Mouse (Mus musculus) MEL (cell line): ENCODE measurements around the gene Lysmd1. TPM values are rescaled to one million over a fixed set of nuclear protein-coding genes. Genes with fewer than 3 reads are reported as not detected.

Source experiments
- DNase-seq: peaks from one replicate; pipeline ENCODE4 v3.0.0; 2011; ENCODE audit warnings: low read depth, low spot score
- H3K27ac ChIP-seq: 2 replicates; pipeline ENCODE4 v1.5.1; 2012; ENCODE audit warnings: low read depth, mild to moderate bottlenecking, control low read depth, low read length, moderate library complexity; ENCODE audit not compliant: control insufficient read depth
- H3K27me3 ChIP-seq, 2 experiments: fragments of 150-350 bp in 1 of 2; sonication (generic) in 1 of 2; 2 replicates each; pipeline ENCODE4 v1.6.1; 2012; ENCODE audit warnings: low read length in 2 of 2, mild to moderate bottlenecking in 2 of 2, improper control_type of control experiment in 1 of 2, moderate library complexity in 1 of 2; ENCODE audit not compliant: insufficient read depth in 2 of 2, control insufficient read depth in 1 of 2
- H3K36me3 ChIP-seq, 2 experiments: 2 replicates each; pipeline ENCODE4 v1.6.1; 2012 to 2014; ENCODE audit warnings: low read length in 2 of 2, improper control_type of control experiment in 1 of 2, inconsistent platforms in 1 of 2, mild to moderate bottlenecking in 1 of 2; ENCODE audit not compliant: insufficient read depth in 2 of 2, control insufficient read depth in 1 of 2
- H3K4me1 ChIP-seq, 2 experiments: fragments of 150-350 bp in 1 of 2; sonication (generic) in 1 of 2; 2 replicates each; pipeline ENCODE4 v1.6.1; 2012; ENCODE audit warnings: low read length in 2 of 2, improper control_type of control experiment in 1 of 2, mild to moderate bottlenecking in 1 of 2; ENCODE audit not compliant: insufficient read depth in 2 of 2, control insufficient read depth in 1 of 2
- H3K4me3 ChIP-seq, 2 experiments: fragments of 150-350 bp in 1 of 2; sonication (generic) in 1 of 2; 2 replicates each; pipeline ENCODE4 v1.5.1; 2012; ENCODE audit warnings: low read depth in 2 of 2, low read length in 2 of 2, mild to moderate bottlenecking in 2 of 2, moderate library complexity in 2 of 2, control low read depth in 1 of 2, improper control_type of control experiment in 1 of 2; ENCODE audit not compliant: control insufficient read depth in 1 of 2, insufficient read depth in 1 of 2
- H3K79me2 ChIP-seq: 2 replicates; pipeline ENCODE4 v1.6.1; 2012; ENCODE audit warnings: mild to moderate bottlenecking, low read length, moderate library complexity; ENCODE audit not compliant: control insufficient read depth, poor library complexity, insufficient read depth
- H3K9ac ChIP-seq: 2 replicates; pipeline ENCODE4 v1.6.1; 2012; ENCODE audit warnings: low read depth, mild to moderate bottlenecking, control low read depth, low read length, moderate library complexity; ENCODE audit not compliant: control insufficient read depth, poor library complexity, severe bottlenecking
- H3K9me3 ChIP-seq: fragments of 150-350 bp; sonication (generic); replicated peaks from 2 replicates; pipeline ENCODE4 v1.6.1; 2012; ENCODE audit warnings: mild to moderate bottlenecking, low read length, improper control_type of control experiment, moderate library complexity; ENCODE audit not compliant: insufficient read depth
- CTCF ChIP-seq, 3 experiments: IDR thresholded peaks in 2 of 3; conservative IDR thresholded peaks in 1 of 3; 2 replicates each; pipeline ENCODE4 v1.5.1; 2011 to 2012; ENCODE audit warnings: low read length in 3 of 3, low read depth in 2 of 3, mild to moderate bottlenecking in 2 of 3, improper control_type of control experiment in 1 of 3, inconsistent platforms in 1 of 3, mixed read lengths in 1 of 3, moderate library complexity in 1 of 3; ENCODE audit not compliant: control insufficient read depth in 1 of 3, insufficient read depth in 1 of 3, poor library complexity in 1 of 3, severe bottlenecking in 1 of 3
- ELF1 ChIP-seq: IDR thresholded peaks from 2 replicates; pipeline ENCODE4 v1.6.1; 2014; ENCODE audit warnings: low read depth, mild to moderate bottlenecking, inconsistent platforms, low read length, improper control_type of control experiment, moderate library complexity
- EP300 ChIP-seq, 2 experiments: IDR thresholded peaks; 2 replicates each; pipeline ENCODE4 v1.6.1; 2011; ENCODE audit warnings: improper control_type of control experiment in 2 of 2, low read length in 2 of 2, low read depth in 1 of 2, mild to moderate bottlenecking in 1 of 2
- ETS1 ChIP-seq: IDR thresholded peaks from 2 replicates; pipeline ENCODE4 v1.6.1; 2012; ENCODE audit warnings: low read depth, mild to moderate bottlenecking, inconsistent platforms, low read length, improper control_type of control experiment, moderate library complexity
- HCFC1 ChIP-seq: IDR thresholded peaks from 2 replicates; pipeline ENCODE4 v1.6.1; 2012; ENCODE audit warnings: low read depth, mild to moderate bottlenecking, inconsistent platforms, low read length, improper control_type of control experiment, moderate library complexity
- JUND ChIP-seq: IDR thresholded peaks from 2 replicates; pipeline ENCODE4 v1.6.1; 2011; ENCODE audit warnings: low read depth, mild to moderate bottlenecking, improper control_type of control experiment, low read length
- KAT2A ChIP-seq: conservative IDR thresholded peaks from 2 replicates; pipeline ENCODE4 v1.6.1; 2012; ENCODE audit warnings: low read depth, low read length, improper control_type of control experiment, inconsistent platforms
- MAX ChIP-seq: IDR thresholded peaks from 2 replicates; pipeline ENCODE4 v1.6.1; 2011; ENCODE audit warnings: low read length, improper control_type of control experiment
- MAZ ChIP-seq: IDR thresholded peaks from 2 replicates; pipeline ENCODE4 v1.6.1; 2012; ENCODE audit warnings: low read depth, mild to moderate bottlenecking, inconsistent platforms, low read length, improper control_type of control experiment
- MYB ChIP-seq: IDR thresholded peaks from 2 replicates; pipeline ENCODE4 v1.6.1; 2011; ENCODE audit warnings: mild to moderate bottlenecking, low read depth, low read length, improper control_type of control experiment
- NRF1 ChIP-seq: IDR thresholded peaks from 2 replicates; pipeline ENCODE4 v1.6.1; 2014; ENCODE audit warnings: low read depth, mild to moderate bottlenecking, inconsistent platforms, low read length, improper control_type of control experiment, moderate library complexity; ENCODE audit not compliant: poor library complexity, insufficient read depth, severe bottlenecking
- POLR2A ChIP-seq, 2 experiments: IDR thresholded peaks; 2 replicates each; pipeline ENCODE4 v1.6.1; 2011 to 2012; ENCODE audit warnings: low read length in 2 of 2, mild to moderate bottlenecking in 2 of 2, control low read depth in 1 of 2, improper control_type of control experiment in 1 of 2, low read depth in 1 of 2, moderate library complexity in 1 of 2; ENCODE audit not compliant: control insufficient read depth in 1 of 2, insufficient read depth in 1 of 2, poor library complexity in 1 of 2
- POLR2AphosphoS2 ChIP-seq: IDR thresholded peaks from 2 replicates; pipeline ENCODE4 v1.6.1; 2011; ENCODE audit warnings: low read length, improper control_type of control experiment
- POLR2AphosphoS5 ChIP-seq: IDR thresholded peaks from 2 replicates; pipeline ENCODE4 v1.6.1; 2012; ENCODE audit warnings: low read depth, borderline replicate concordance, mild to moderate bottlenecking, inconsistent platforms, low read length, moderate library complexity, mixed read lengths
- RCOR1 ChIP-seq: IDR thresholded peaks from 2 replicates; pipeline ENCODE4 v1.6.1; 2012; ENCODE audit warnings: low read depth, mild to moderate bottlenecking, inconsistent platforms, low read length, improper control_type of control experiment
- USF1 ChIP-seq: IDR thresholded peaks from 2 replicates; pipeline ENCODE4 v1.6.1; 2014; ENCODE audit warnings: low read depth, mild to moderate bottlenecking, inconsistent platforms, low read length, improper control_type of control experiment, moderate library complexity
- USF2 ChIP-seq, 2 experiments: IDR thresholded peaks; 2 replicates each; pipeline ENCODE4 v1.6.1; 2011 to 2012; ENCODE audit warnings: improper control_type of control experiment in 2 of 2, low read length in 2 of 2, borderline replicate concordance in 1 of 2, inconsistent platforms in 1 of 2, low read depth in 1 of 2, mild to moderate bottlenecking in 1 of 2; ENCODE audit not compliant: insufficient read depth in 1 of 2
- ZMIZ1 ChIP-seq: IDR thresholded peaks from 2 replicates; pipeline ENCODE4 v1.6.1; 2012; ENCODE audit warnings: low read depth, mild to moderate bottlenecking, inconsistent platforms, low read length, improper control_type of control experiment, moderate library complexity
- polyA plus RNA-seq, 2 experiments: library from polyadenylated mRNA; stranded (reverse) in 1 of 2; unstranded in 1 of 2; fragments of >175 nt in 1 of 2; fragments of >200 nt in 1 of 2; gene quantifications; 2 replicates each; pipeline versions ENCODE4 v1.2.1 to v1.2.4; 2012; ENCODE audit warnings: low replicate concordance in 2 of 2, low read depth in 1 of 2; ENCODE audit not compliant: insufficient read length in 2 of 2, insufficient read depth in 1 of 2, missing spikeins in 1 of 2
- total RNA-seq: library from RNA; depleted of rRNA; stranded (reverse); fragments of 300-350 nt; gene quantifications from 2 replicates; pipeline ENCODE4 v1.2.3, GENCODE M21; 2012

The Lysmd1 gene
- total and polyA plus RNA-seq, 3 experiments: 22.7 to 102 (median 22.9) TPM

- no peak for DNase-seq
- 0 out of 2 replicates have a peak, but pooled peaks cover 5% of the 10 kb centered on the region for H3K79me2 ChIP-seq
- TF ChIP-seq USF1: peak; percentile 54; the same call in 1 of the 2 replicates
- TF ChIP-seq JUND: no peak
- TF ChIP-seq ELF1: no peak
- H3K27me3 ChIP-seq: no peaks in the 10 kb centered on the region
- H3K9me3 ChIP-seq: no peaks in the 10 kb centered on the region
- H3K4me1 ChIP-seq: peaks cover 20 to 29% of the 10 kb centered on the region in 2 experiments
- no peak overlapping the region for H3K27ac ChIP-seq
- peaks cover 0 to 30% of the 10 kb centered on the region in 2 experiments; a peak in 3 of 4 replicates for H3K36me3 ChIP-seq
- H3K4me3 ChIP-seq: no peak overlapping the region
- H3K9ac ChIP-seq: no peak overlapping the region
Measured at GRCm38 (mm10) chr3:95139586-95140288, 5.8 kb downstream of the Lysmd1 start.

DNA sequence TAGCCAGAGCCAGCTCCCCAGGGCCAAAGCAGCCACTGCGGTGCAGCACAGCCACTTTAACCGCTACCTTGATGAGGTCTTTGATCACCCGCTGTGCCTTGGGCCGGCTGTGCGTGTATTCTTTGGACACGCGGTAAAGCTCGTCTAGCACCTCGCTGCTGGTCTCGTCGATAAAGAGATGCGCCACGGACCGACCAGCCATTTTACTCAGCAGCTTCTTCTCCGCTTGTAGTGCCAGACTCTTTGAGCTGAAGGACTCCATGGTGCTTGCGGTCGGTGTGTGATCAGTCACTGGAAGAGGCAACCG lies 6.4 kb downstream of the Lysmd1 start:
- Histone ChIP-seq H3K79me2 (0 out of 2 replicates have a peak, but pooled peaks cover 5% of the 10 kb centered on the region), H3K4me1 (peaks cover 20 to 29% of the 10 kb centered on the region in 2 experiments), H3K4me3 (no peak overlapping the region), H3K9ac (no peak overlapping the region), H3K36me3 (peaks cover 0 to 29% of the 10 kb centered on the region in 2 experiments; a peak in 3 of 4 replicates), H3K27me3 (no peaks in the 10 kb centered on the region), H3K27ac (no peak overlapping the region), H3K9me3 (no peaks in the 10 kb centered on the region)
- no peak for TF ChIP-seq MAX
- no peak for TF ChIP-seq CTCF (IDR thresholded peaks at IDR 0.05 in 2 of 3, conservative IDR thresholded peaks at IDR 0.05 in 1 of 3; ENCODE audit: control insufficient read depth in 1 of 3, insufficient read depth in 1 of 3, low read depth in 2 of 3, low read length in 3 of 3, poor library complexity in 1 of 3, severe bottlenecking in 1 of 3)
- TF ChIP-seq EP300 (IDR thresholded peaks at IDR 0.05; ENCODE audit: low read depth in 1 of 2, low read length in 2 of 2): no peak
- TF ChIP-seq HCFC1: no peak
- no peak for TF ChIP-seq KAT2A
- TF ChIP-seq USF2 (IDR thresholded peaks at IDR 0.05; ENCODE audit: borderline replicate concordance in 1 of 2, insufficient read depth in 1 of 2, low read depth in 1 of 2, low read length in 2 of 2): no peak
- no peak for TF ChIP-seq MYB
- no peak for TF ChIP-seq RCOR1
- TF ChIP-seq ETS1: no peak
- TF ChIP-seq MAZ: no peak
- TF ChIP-seq POLR2AphosphoS2: no peak
- no peak for TF ChIP-seq ELF1
- no peak for TF ChIP-seq POLR2A (IDR thresholded peaks at IDR 0.05; ENCODE audit: control insufficient read depth in 1 of 2, insufficient read depth in 1 of 2, low read depth in 1 of 2, low read length in 2 of 2, poor library complexity in 1 of 2)
- TF ChIP-seq ZMIZ1: no peak
- no peak for TF ChIP-seq POLR2AphosphoS5
- no peak for TF ChIP-seq NRF1
- no peak for DNase-seq
